Mouse (Mus musculus): ENCODE measurements at regions not wholly inside any gene's neighbourhood (a gene's known extent, or its start where the extent isn't known, plus 50 kb on each side); places are given as distances from the start of the nearest gene placed in this dataset.

DNA sequence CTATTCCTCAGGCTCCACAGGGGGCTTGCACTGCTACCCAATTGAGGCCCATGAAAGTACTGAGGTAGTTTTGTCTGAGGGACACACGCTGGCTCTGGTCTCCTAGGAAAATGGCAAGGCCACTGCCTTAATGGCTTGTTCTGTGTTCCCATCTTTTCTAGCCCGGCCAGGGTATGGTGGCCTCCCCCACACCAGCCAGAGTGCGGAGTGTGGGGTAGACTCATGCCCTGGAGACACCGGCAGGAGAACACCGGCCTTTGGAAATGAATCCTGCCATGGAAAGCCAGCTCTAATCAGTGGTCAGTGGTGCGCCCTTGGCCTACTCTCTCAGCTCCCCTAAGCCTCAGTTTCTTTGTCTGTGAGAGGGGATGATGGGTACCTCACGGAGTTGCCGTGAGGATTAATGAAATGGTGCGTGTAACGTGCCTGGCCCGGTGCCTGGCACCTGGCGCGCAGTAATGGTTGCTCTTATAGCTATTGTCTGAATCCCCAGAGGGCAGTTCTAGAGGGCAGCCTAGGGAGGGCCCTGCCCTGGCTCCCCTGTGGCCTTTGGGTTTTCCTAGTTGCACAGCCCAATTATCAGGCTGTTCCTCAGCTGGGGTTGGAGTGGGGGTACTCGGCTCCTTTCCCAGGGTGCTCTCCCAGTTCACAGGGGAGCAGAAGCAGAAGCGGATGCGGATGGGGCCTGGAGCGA, 62.4 kb upstream of the Pitx1 start:
- no peak for TF ChIP-seq CTCF (IDR thresholded peaks at IDR 0.05)
- no peak for TF ChIP-seq EP300 (IDR thresholded peaks at IDR 0.05)

Data from lung, postnatal 0 days (tissue).